ENCODE assay signal across 32 mouse cellular contexts in genomic region chr11:59967765-59968164, GRCm38 (mm10).
"Had no signal": no experiment of that assay in that cellular context is flagged by ENCODE, and none has a peak within 500 bp of the region (broad histone marks: within the 10 kb centered on the region; RNA-seq: fewer than 3 reads in every experiment).

No protein-coding gene starts in this region.

- H3K4me2 ChIP-seq: heart, embryonic 12.5 days; heart, embryonic 13.5 days; heart, embryonic 15.5 days; hindbrain, embryonic 12.5 days; hindbrain, embryonic 13.5 days; hindbrain, embryonic 14.5 days; hindbrain, embryonic 15.5 days; intestine, embryonic 15.5 days had no signal

- H3K27me3 ChIP-seq: heart, embryonic 12.5 days; heart, embryonic 15.5 days had no signal

- DNase-seq: heart, postnatal 10 days; heart, postnatal 14 days; heart, postnatal 36 days; heart, postnatal 4 days; kidney, adult 11 months; kidney, adult 18-20 months; kidney, adult 2 months; kidney, adult 8-10 months; kidney, adult 9 months; kidney, postnatal 10 days; kidney, postnatal 14 days; kidney, postnatal 36 days; kidney, postnatal 4 days; layer of hippocampus, adult 9-11 months; layer of hippocampus, postnatal 36 days had no signal

- H3K36me3 ChIP-seq: heart, embryonic 15.5 days; hindbrain, embryonic 12.5 days; hindbrain, embryonic 13.5 days; hindbrain, embryonic 15.5 days; intestine, embryonic 15.5 days had no signal

- H3K27ac ChIP-seq: heart, embryonic 13.5 days; heart, embryonic 15.5 days; hindbrain, embryonic 10.5 days; hindbrain, embryonic 12.5 days; hindbrain, embryonic 13.5 days; hindbrain, embryonic 14.5 days; hindbrain, embryonic 15.5 days; hindbrain, postnatal 0 days; intestine, embryonic 15.5 days; kidney, postnatal 0 days; layer of hippocampus, adult 2 months; left cerebral cortex, adult 2 months had no signal

- ATAC-seq: hindbrain, embryonic 16.5 days; hindbrain, postnatal 0 days; inflammation-experienced regulatory T-cells, adult 6 months; intestine, embryonic 15.5 days; intestine, embryonic 16.5 days; intestine, postnatal 0 days had no signal

- H3K9ac ChIP-seq: heart, embryonic 12.5 days; heart, embryonic 13.5 days; heart, embryonic 15.5 days; hindbrain, embryonic 12.5 days; hindbrain, embryonic 13.5 days; hindbrain, embryonic 14.5 days; hindbrain, embryonic 15.5 days; intestine, embryonic 15.5 days had no signal

- H3K9me3 ChIP-seq: heart, embryonic 12.5 days; heart, embryonic 13.5 days; heart, embryonic 15.5 days; hindbrain, embryonic 10.5 days; hindbrain, embryonic 12.5 days; hindbrain, embryonic 13.5 days; hindbrain, embryonic 15.5 days; intestine, embryonic 15.5 days had no signal

- H3K4me3 ChIP-seq: heart, embryonic 12.5 days; heart, embryonic 13.5 days; heart, embryonic 15.5 days; hindbrain, embryonic 10.5 days; hindbrain, embryonic 12.5 days; hindbrain, embryonic 13.5 days; hindbrain, embryonic 15.5 days; intestine, embryonic 15.5 days; layer of hippocampus, adult 2 months; left cerebral cortex, adult 2 months had no signal
